Mouse (Mus musculus): Measurements from ENCODE around the gene Amdhd1.

Gene Amdhd1

GRCm38 (mm10) chr10:93538818-93539217 is 1.0 kb downstream of the Amdhd1 start:
- DNase-seq (ENCODE audit: low spot score): no peak

GRCm38 (mm10) chr10:93538287-93538686 is 1.5 kb downstream of the Amdhd1 start:
- DNase-seq (ENCODE audit: low spot score): no peak

GRCm38 (mm10) chr10:93525329-93525728 is 14.5 kb downstream of the Amdhd1 start:
- DNase-seq (ENCODE audit: low spot score): no peak

GRCm38 (mm10) chr10:93520994-93521393 is 18.8 kb downstream of the Amdhd1 start:
- DNase-seq (ENCODE audit: low spot score): no peak

GRCm38 (mm10) chr10:93519756-93520155 is 20.1 kb downstream of the Amdhd1 start:
- no peak for DNase-seq (ENCODE audit: low spot score)

GRCm38 (mm10) chr10:93519159-93519558 is 20.7 kb downstream of the Amdhd1 start:
- no peak for DNase-seq (ENCODE audit: low spot score)

- no peak for DNase-seq (ENCODE audit: low spot score)
Observed at GRCm38 (mm10) chr10:93518620-93519019, 21.2 kb downstream of the Amdhd1 start.

GRCm38 (mm10) chr10:93518186-93518585 is 21.6 kb downstream of the Amdhd1 start:
- no peak for DNase-seq (ENCODE audit: low spot score)

- no peak for DNase-seq (ENCODE audit: low spot score)
Observed at GRCm38 (mm10) chr10:93517754-93518153, 22.1 kb downstream of the Amdhd1 start.

- DNase-seq (ENCODE audit: low spot score): no peak
Observed at GRCm38 (mm10) chr10:93515927-93516326, 23.9 kb downstream of the Amdhd1 start.

GRCm38 (mm10) chr10:93515419-93515818 is 24.4 kb downstream of the Amdhd1 start:
- DNase-seq (ENCODE audit: low spot score): no peak

- DNase-seq (ENCODE audit: low spot score): no peak
Observed at GRCm38 (mm10) chr10:93509532-93510153, 30.2 kb downstream of the Amdhd1 start.

GRCm38 (mm10) chr10:93508383-93508970 is 31.4 kb downstream of the Amdhd1 start:
- peak; percentile 30 for DNase-seq (ENCODE audit: low spot score)

- DNase-seq (ENCODE audit: low spot score): no peak
Observed at GRCm38 (mm10) chr10:93501346-93501745, 38.5 kb downstream of the Amdhd1 start.

- no peak for DNase-seq (ENCODE audit: low spot score)
Observed at GRCm38 (mm10) chr10:93500864-93501263, 39.0 kb downstream of the Amdhd1 start.

GRCm38 (mm10) chr10:93490451-93490850 is 49.4 kb downstream of the Amdhd1 start:
- no peak for DNase-seq (ENCODE audit: low spot score)

- no peak for DNase-seq (ENCODE audit: low spot score)
Observed at GRCm38 (mm10) chr10:93488828-93489226, 51.0 kb downstream of the Amdhd1 start.

- DNase-seq (ENCODE audit: low spot score): peak; percentile 32
Observed at GRCm38 (mm10) chr10:93488066-93488827, 51.6 kb downstream of the Amdhd1 start, which contains the start of gene Hal. Gene Hal (plus strand): TSS chr10:93488768.

- DNase-seq (ENCODE audit: low spot score): no peak
Observed at GRCm38 (mm10) chr10:93486622-93487021, 53.2 kb downstream of the Amdhd1 start.

- DNase-seq (ENCODE audit: low spot score): no peak
Observed at GRCm38 (mm10) chr10:93485055-93485691, 54.7 kb downstream of the Amdhd1 start.

- no peak for DNase-seq (ENCODE audit: low spot score)
Observed at GRCm38 (mm10) chr10:93484511-93484910, 55.3 kb downstream of the Amdhd1 start.
